Mouse (Mus musculus) retina, embryonic 14.5 days (tissue): ENCODE data around the gene Myadm.
A peak's percentile ranks its signal among the peaks of the same experiment; 100 is the strongest.

ENCODE experiments used
- DNase-seq: peaks from one replicate; pipeline ENCODE4 v3.0.0-alpha.2; 2015; ENCODE audit warnings: low spot score

Myadm gene

GRCm38 (mm10) chr7:3317704-3318103, 28.8 kb downstream of the Myadm start:
- DNase-seq: no peak

- no peak for DNase-seq
Observed at GRCm38 (mm10) chr7:3320856-3321255, 32.0 kb downstream of the Myadm start.

GRCm38 (mm10) chr7:3323826-3324225, 34.9 kb downstream of the Myadm start:
- DNase-seq: no peak

- DNase-seq: no peak
Observed at GRCm38 (mm10) chr7:3327961-3328360, 39.1 kb downstream of the Myadm start.

- DNase-seq: peak; percentile 87
Observed at GRCm38 (mm10) chr7:3329776-3330546, 41.1 kb downstream of the Myadm start.

- no peak for DNase-seq
Observed at GRCm38 (mm10) chr7:3331171-3331570, 42.3 kb downstream of the Myadm start.

- peak; percentile 89 for DNase-seq
Observed at GRCm38 (mm10) chr7:3331581-3332223, 42.8 kb downstream of the Myadm start.

- no peak for DNase-seq
Observed at GRCm38 (mm10) chr7:3332224-3332615, 43.3 kb downstream of the Myadm start.

GRCm38 (mm10) chr7:3332619-3333521, 44.0 kb downstream of the Myadm start, which contains the start of gene Cacng7:
Gene Cacng7 (plus strand): TSS chr7:3332955.
- DNase-seq: peak; percentile 74

- DNase-seq: peak; percentile 53
Observed at GRCm38 (mm10) chr7:3333542-3333941, 44.7 kb downstream of the Myadm start.

- no peak for DNase-seq
Observed at GRCm38 (mm10) chr7:3336412-3336811, 47.5 kb downstream of the Myadm start.

- DNase-seq: no peak
Observed at GRCm38 (mm10) chr7:3338286-3338935, 49.5 kb downstream of the Myadm start.

- DNase-seq: no peak
Observed at GRCm38 (mm10) chr7:3339010-3339409, 50.1 kb downstream of the Myadm start.

- no peak for DNase-seq
Observed at GRCm38 (mm10) chr7:3343861-3344260, 55.0 kb downstream of the Myadm start.

- DNase-seq: no peak
Observed at GRCm38 (mm10) chr7:3345301-3345700, 56.4 kb downstream of the Myadm start.

- peak; percentile 25 for DNase-seq
Observed at GRCm38 (mm10) chr7:3347366-3348287, 58.7 kb downstream of the Myadm start.

GRCm38 (mm10) chr7:3348326-3348725, 59.4 kb downstream of the Myadm start:
- no peak for DNase-seq

GRCm38 (mm10) chr7:3349775-3350174, 60.9 kb downstream of the Myadm start:
- no peak for DNase-seq
